Mouse (Mus musculus) monocyte, adult 5-6 weeks (primary cell): ENCODE measurements around the gene Ltb. TPM values are rescaled to one million over a fixed set of nuclear protein-coding genes. Genes with fewer than 3 reads are reported as not detected.

Experiments used
- ATAC-seq: fragments of 153-309, 156-312 bp; replicated peaks from 2 replicates; pipeline ENCODE4 v1.8.0; 2017; ENCODE audit warnings: mild to moderate bottlenecking; ENCODE audit not compliant: low TSS enrichment, insufficient number of reproducible peaks, severe bottlenecking, poor library complexity, low FRiP score
- total RNA-seq: library from RNA; stranded (forward); fragments of 200-1000, 200-491, 200-594 nt; gene quantifications from 3 replicates; pipeline ENCODE4 v1.2.3, GENCODE M21; 2017

Gene Ltb
- total RNA-seq, 1 experiment from 2014 or later = 38.4 TPM

DNA sequence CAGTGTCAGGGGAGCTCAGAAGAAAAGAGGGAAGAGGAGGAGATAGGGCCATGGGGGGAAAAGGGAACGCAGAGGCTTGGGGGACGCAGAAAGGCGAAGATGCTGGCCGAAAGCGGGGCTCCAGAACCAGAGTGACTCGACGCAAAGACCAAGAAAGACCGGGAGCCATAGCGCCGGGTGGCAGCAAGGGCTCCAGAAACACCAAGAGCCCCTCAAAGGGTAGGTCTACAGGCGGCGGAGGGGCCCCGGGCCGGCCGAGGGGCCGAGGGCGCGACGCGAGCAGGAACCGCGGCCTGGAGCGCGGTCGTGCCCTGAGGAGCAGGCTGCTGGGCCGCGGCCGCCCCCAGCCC, 30.0 kb upstream of the Ltb start:
- ATAC-seq = no peak

DNA sequence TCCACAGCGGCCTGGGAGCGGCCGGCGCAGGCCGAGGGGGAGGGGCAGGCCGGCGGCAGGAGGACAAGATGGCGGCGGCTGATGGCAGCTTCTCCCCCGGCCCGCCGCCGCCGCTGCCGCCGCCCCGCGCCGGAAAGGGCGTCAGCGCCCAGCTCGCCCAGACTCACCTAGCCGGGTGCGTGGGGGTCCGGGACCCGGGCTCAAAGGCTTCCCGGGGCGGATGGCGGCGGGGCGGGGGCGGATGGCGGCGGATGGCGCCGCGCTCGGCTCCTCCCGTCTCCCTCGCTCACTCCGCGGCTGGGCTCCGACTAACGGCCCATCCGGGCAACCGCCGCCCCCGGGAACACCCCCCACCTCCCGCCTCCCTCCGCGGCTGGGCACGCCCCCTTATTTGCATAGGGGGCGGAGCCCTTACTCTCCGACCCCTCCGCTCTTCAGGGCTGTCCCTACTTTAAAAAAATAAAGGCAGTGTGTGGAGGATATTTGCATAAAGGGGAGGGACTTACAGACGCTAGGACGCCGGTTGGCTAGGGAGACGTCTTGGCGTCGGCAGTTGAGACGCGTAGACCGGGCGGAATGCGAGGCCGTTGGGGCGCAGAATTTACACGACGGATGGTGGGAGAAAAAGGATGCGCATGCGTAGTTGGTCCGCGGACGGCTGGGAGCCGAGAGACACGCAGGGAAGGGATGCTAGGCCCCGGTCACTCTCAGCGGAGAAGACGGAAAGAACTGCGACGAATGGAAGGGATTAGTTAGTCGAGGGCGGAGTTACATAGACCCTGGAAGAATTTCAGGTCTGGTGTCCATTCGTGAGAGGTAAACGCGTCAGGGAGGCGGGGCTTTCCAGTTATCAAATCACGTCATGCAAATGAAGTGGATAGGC, 29.4 kb upstream of the Ltb start, which contains the start of gene Prrc2a:
Gene Prrc2a (minus strand): TSS at position 330 of the 883 bp plus-strand sequence.
- peak; percentile 85 for ATAC-seq

DNA sequence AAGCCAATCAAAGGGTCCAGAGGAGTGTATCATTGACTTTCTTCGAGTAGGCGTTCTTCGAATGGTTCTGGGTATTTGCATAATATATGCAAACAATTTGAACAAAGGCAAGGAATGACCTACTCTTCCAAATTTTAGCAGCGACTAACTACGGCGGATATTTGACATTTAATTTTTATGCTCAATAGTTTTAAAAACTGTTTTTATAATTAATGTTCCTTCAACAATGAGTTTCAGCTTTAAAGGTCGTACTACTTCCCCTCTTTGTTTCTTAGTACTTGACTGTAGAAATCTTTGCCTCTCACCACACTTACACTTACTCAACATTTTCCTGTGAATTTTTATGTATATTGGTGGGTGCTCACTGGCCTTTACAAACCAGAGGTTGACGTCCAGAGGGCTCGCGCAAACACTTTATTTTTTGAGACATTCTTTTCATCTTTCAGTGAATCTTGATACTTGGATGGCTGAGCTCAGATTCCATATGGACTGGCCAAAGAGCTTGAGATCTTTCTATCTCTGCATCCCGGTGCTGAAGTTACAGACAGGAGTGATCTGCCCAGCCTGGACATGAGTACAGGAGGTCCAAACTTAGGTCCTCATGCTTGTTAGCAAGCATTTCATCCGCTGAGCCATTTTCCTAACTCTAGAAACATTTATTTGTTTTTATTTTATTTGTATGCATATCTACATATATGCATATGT, 28.6 kb upstream of the Ltb start:
- ATAC-seq = no peak

DNA sequence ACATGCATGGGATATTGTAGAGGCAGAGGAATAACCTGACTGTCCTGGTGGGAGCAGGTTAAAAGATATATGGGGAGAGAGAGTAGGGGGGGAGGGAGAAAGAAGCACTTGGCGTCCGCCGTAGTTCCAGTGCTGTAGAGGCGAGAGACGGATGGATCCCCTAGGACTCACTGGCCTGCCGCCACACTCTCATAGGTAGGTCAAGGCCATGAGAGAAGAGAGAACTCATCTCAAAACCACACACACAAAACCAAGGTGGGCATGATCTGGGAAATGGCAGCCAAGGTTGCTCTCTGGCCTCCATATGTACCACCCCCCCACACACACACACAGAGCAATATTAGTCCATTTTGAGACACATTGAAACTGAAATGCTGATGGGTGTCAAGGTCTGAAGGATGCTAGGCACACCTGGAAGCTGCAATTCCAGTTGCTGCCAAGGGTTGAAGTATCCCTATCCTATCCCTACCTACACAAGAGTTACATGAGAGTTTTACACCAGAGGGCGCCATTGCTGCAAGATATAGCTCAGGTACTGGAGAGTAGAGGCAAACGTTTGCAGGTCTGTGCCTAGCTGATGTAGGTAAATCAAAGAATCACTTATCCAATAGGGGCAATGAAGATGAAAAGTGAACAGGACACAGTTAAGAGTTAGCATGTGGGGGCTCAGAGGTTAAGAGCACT, 27.7 kb upstream of the Ltb start:
- ATAC-seq = 0 out of 2 replicates have a peak, but pooled peaks have one; percentile 11

DNA sequence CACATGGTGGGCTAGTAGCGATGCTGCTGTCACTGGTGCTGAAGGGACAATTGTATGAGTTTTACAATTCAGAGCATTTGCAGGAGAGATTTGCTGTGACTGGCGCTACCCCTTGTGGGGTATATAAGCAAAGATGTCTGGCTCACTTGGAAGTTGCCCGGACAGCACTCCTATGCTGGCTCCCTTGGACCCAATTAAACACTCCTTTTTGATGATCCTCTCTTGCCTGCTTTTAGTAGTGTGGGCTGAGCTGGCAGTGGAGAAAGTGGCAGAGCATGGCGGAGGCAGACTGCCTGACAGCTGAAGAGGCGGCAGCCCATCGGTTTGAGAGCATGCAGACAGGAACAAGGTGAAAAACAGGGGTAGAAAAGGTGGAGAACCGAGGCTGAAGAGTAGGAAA, 26.4 kb upstream of the Ltb start:
- ATAC-seq = no peak

DNA sequence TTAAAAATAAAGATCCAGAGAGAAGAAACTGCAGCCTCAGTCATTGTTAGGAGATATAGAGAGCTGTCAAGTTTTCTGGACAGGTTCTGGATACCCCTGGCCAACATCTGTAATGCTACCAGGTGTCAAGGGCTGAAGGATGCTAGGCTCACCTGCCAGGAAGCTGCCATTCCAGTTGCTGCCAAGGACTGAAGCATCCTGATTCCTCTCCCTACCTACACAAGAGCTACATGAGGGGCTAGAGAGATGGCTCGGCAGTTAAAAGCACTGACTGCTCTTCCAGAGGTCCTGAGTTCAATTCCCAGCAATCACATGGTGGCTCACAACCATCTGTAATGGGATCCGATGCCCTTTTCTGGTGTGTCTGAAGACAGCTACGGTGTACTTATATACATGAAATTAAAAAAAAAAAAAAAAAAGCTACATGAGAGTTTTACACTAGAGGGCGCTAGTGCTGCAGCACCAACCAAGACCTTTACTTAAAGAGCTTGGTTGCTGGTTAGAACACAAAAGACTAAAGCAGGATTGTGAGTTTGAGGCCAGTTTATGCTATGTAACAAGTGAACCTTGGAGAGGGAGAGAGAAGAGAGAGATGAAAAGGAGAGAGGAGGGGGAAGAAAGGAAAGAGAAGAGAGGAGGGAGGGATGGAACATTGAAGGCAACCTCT, 25.6 kb upstream of the Ltb start:
- no peak for ATAC-seq

DNA sequence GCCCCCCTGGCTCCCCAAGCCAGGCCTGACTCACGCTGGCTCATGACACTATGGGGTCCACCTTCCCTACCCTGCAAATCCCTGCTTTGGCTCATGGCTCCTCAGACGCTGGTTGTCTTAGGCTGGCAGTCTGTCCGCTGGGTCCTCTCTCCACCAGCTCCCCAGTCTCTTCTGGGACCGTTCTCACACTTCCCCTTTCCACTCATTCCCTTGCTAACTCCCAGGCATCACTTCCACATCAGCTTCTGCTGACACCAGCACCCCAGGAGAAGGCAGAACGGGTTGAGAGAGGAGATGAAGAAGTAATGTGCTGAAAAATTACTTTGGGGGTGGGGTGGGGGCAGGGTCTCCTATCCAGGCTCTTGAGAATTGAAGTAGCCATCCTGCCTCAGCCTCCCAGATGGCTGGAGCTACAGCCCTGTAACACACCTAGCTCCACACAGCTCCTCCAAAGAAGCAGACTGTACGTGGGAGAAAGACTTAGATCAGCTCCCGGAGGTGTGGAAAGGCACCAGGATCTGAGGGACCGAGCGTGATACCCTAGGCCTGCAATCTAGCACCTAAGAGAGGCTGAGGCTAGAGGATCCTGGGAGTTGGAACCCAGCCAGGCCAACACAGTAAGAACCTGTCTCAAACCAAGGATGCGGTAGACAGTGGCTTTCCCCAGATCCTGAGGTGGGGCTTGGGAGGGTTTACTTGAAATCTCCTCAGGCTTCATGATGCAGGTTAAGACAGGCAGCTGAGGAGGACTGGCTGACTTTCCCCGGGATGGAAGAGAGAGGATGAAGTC, 21.6 kb upstream of the Ltb start:
- ATAC-seq = peak; percentile 74

DNA sequence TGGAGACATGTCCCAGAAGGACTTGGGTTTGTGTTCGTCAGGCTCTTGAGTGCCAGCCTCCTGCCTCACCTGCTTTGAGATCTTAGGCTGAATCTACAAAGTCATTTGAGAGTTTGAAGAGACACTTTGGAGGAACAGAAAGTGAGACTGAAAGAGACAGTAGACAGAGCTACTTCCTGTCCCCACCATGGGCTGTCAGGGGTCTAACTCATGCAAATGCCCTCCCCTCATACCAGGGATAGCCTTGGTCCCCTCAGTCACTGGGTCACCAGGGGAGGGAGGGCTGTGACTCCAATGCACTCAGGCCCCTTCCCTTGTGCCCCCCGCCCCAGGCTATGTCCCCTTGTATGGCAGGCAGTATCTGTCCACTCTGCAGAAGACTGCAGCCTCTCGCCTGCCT, 20.9 kb upstream of the Ltb start:
- ATAC-seq = 0 out of 2 replicates have a peak, but pooled peaks have one; percentile 13

DNA sequence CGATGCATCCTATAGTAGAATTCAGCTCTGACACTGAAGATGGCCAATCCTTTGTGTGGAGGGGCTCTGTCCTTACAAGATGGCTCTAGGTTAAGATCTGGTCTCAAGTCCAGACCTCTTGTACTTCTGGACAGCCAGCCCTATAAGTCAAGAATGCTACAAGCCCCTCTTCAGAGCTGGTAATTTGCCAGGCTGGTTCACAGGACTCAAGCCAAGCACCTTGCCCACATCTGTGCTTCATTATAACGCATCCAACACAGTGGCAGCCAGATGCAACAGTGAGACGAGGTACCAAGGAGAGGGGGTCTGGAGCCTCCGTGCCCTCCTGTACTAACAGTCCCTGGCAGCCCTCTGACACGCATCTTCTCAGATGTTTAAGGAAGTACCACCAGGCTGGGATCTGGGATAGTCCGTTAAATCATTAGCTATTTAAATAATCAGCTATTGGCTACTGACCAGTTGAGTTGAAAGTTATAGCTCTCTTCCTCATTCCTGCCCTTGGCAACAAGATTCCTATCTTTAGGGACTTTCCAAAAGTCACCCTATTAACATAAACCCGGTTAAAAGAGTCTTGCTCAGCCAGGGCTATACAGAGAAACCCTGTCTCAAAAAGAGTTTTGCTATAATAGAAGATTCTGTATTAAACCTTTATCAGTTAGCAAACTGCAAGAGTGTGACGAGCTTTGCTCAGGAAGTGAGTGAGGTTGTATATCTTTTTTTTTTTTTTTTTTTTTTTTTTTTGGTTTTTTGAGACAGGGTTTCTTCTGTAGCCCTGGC, 19.9 kb upstream of the Ltb start:
- 0 out of 2 replicates have a peak, but pooled peaks have one; percentile 23 for ATAC-seq

DNA sequence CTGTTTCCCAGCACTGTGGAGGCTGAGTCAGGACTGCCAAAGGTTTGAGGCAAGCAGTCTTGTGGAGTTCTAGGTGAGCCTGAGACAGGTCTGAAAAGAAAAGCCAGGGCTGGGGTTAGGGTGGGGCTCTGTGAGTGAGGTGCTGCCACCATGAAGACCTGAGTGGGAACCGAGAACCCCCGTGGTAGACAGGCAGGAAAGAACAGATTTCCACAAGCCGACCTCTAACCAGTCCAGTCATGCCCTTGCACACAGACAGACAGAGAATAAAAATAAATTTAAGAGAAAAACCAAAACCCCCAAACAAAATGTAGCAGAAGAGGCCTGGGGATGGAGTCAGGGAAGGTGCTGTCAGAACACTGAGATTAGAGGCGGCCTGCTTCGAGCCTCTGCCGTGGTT, 18.9 kb upstream of the Ltb start:
- ATAC-seq = no peak

DNA sequence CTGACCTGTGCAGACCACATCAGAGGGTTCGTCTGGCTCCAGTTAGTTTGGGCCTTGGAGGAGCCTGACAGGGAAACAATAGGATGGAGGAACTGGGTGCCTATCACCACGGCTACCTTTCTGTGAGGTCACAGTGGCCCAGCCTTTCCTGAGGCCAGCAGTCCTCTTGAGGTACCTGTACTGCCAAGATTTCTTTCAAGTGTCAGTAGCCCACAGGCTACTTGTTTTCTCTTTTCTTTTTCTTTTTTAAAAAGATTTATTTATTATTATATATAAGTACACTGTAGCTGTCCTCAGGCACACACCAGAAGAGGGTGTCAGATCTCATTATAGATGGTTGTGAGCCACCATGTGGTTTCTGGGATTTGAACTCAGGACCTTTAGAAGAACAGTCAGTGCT, 18.3 kb upstream of the Ltb start, which contains the start of gene Aif1:
Gene Aif1 (minus strand): TSS at position 101 of the 400 bp plus-strand sequence.
- no peak for ATAC-seq

DNA sequence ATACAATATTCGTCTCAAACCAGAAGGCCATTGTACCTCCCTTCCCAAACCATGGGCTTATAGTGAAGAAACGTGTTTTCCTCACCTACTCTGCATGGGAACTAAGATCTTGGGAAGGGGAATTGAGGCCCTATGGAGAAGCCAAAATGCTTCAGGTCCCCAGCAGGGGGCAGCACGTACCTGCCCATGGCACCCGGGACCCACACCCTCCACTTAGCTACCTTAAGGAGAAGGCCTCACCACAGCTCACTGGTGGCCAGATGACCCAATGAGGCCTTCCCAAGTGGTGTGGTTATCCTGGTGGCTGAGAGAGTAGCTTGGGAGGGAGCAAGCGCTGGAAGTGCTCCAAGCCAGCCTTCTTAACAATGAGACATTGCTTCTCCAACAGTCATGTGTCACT, 15.7 kb upstream of the Ltb start:
- ATAC-seq = peak; percentile 87

DNA sequence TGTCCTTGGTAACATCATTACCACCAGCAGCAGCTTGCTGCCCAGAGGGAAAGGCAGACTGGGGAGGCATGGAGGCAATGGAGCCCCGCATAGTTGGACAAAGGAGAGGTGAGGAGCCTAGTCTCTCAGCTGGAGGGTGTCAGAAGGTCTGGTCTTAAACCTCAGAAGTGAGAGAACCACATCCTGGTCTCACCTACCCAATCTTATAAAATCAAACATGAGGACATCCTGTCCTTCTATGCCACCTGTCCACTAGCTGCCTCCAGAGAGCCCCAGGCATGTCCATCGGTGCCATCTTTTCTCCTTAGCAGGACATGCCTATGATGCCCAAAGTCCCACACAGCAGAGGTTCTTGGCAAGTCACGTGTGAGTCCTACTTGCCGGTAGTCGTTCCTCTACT, 14.1 kb upstream of the Ltb start:
- no peak for ATAC-seq

DNA sequence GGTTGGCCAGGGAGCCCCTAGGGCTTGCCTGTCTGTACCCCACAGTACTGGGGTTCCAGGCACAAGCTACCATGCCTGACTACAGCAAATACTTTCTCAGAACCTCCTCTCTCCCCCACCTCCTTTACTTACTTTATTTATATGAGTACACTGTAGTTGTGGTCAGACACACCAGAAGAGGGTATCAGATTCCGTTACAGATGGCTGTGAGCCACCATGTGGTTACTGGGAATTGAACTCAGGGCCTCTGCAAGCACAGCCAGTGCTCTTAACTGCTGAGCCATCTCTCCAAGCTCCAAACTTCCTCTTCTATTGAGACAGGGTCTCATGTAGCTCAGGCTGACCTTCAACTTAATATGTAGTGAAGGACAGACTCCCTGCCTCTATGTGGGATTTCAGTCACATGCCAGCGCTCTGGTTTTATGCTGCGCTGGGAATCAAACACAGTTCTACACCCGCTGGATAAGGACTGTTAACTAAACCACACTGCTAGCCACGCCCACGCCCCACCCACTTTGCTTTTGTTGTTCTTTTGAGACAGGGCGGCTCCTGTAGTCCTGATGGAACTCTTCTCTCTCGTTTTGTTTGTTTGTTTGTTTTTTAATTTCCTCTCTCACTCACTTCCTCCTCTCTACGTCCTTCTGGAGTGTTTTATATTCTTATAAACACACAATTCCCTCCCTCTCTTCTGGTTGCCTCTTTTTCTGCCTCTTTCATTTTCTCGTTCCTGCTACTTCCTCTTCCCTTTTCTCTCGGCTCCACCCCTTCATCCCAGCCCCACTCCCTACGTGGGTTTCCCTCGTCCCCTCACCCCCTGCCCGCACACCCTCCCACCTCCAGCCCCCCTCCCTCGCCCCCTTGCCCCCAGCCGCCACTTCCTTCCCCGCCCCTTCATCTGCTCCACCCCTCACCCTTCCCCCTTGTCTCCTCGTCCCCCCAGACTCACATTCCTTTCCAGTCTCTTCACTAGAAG, 8.3 kb upstream of the Ltb start:
- peak; percentile 18 for ATAC-seq

DNA sequence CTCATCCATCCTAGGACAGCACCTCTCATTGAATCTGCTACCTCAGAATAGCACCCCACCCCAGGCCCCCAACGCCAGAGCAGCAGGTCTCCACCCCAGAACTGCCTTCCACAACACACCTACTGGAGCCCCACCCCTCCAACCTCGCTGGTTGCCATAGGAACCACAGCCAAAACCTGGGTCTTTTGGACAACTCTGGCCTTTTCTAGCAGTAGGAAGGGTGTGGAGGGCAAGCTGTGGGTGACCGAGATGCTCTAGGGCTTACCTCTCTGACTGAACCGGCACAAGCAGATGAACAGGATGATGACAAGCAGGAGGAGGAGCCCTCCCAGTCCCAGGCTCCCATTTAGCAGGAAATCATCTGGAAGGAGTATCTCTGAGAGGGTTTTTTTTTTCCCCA, 7.6 kb upstream of the Ltb start:
- peak; percentile 29; the same call in 1 of the 2 replicates for ATAC-seq

DNA sequence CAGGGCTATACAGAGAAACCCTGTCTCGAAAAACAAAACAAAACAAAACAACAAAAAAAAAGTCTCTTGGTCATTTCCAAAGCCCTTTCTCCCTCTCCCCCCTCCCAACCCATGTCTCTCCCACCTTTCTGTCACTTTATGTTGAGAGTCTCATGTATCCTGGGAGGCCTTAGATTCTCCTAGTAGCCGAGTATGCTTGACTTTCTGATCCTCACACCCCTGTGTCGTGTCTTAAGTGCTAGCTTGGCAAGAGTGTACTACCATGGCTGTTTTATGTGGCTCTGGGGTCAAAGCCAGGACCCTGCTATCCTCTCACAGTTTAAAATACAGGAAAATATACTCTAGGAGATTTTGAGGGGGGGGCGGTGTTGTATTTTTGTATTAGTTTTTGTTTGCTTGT, 6.9 kb upstream of the Ltb start:
- ATAC-seq = no peak
